Mouse (Mus musculus) heart, postnatal 25 days (tissue): ENCODE data around the gene Ppp1r14a. TPM values are rescaled to one million over a fixed set of nuclear protein-coding genes. Genes with fewer than 3 reads are reported as not detected.

Experiments used
- DNase-seq: peaks from one replicate; pipeline ENCODE4 v3.0.0; 2022; ENCODE audit warnings: low spot score
- intact Hi-C: fragments of 180-260 bp; cut with DNase I; formaldehyde crosslinking; loops from one replicate; pipeline ENCODE4 v1.15.1; 2025
- total RNA-seq, 2 experiments: library from RNA; stranded (reverse); gene quantifications; 2 replicates each; pipeline ENCODE4 v1.2.3; 2021

Ppp1r14a gene
- total RNA-seq, 2 experiments from 2014 or later = 9.6 to 9.9 TPM

- DNase-seq = no peak
- intact Hi-C loops = loop anchor here (2.0 to 5.0 kb wide), 2 partner anchors 117 to 169 kb away; partner anchors contain the start of gene Ryr1
These were observed 6.9 kb downstream of the Ppp1r14a start for GRCm38 (mm10) chr7:29295861-29296647.

- intact Hi-C loops = loop anchor here (1.0 to 5.0 kb wide), 3 partner anchors 50 to 170 kb away; partner anchors contain the start of gene Ryr1
These were observed 7.9 kb downstream of the Ppp1r14a start for GRCm38 (mm10) chr7:29296998-29297397.

GRCm38 (mm10) chr7:29301127-29301566, 12.0 kb downstream of the Ppp1r14a start:
- no peak for DNase-seq
- intact Hi-C loops = loop anchor here (5.0 to 10.0 kb wide), 2 partner anchors 221 to 316 kb away; partner anchors contain the start of genes Eif3k and Map4k1

More at GRCm38 (mm10) chr7:29296998-29297397, 7.9 kb downstream of the Ppp1r14a start:
- no peak for DNase-seq

- intact Hi-C loops = loop anchor here (5.0 to 10.0 kb wide), 2 partner anchors 220 to 318 kb away; partner anchors contain the start of genes Eif3k and Map4k1
These were observed 13.5 kb downstream of the Ppp1r14a start for GRCm38 (mm10) chr7:29302641-29303040.

GRCm38 (mm10) chr7:29303738-29304462, 14.8 kb downstream of the Ppp1r14a start, which contains the start of gene Dpf1:
Gene Dpf1, plus strand, starts transcription at chr7:29303951.
- DNase-seq = peak; percentile 52

More at GRCm38 (mm10) chr7:29302641-29303040, 13.5 kb downstream of the Ppp1r14a start:
- no peak for DNase-seq

GRCm38 (mm10) chr7:29304463-29305262, 15.6 kb downstream of the Ppp1r14a start:
- intact Hi-C loops = loop anchor here (5.0 to 10.0 kb wide), 2 partner anchors 218 to 320 kb away; partner anchors contain the start of genes Eif3k and Map4k1
- DNase-seq = no peak

More at GRCm38 (mm10) chr7:29303738-29304462, 14.8 kb downstream of the Ppp1r14a start, which contains the start of gene Dpf1:
- intact Hi-C loops = loop anchor here (5.0 to 10.0 kb wide), 2 partner anchors 218 to 319 kb away; partner anchors contain the start of genes Eif3k and Map4k1

- intact Hi-C loops = loop anchor here (10.0 kb wide), 1 partner anchor 321 kb away; the partner anchor contains the start of genes Eif3k and Map4k1
- DNase-seq = no peak
These were observed 16.3 kb downstream of the Ppp1r14a start for GRCm38 (mm10) chr7:29305263-29305988.

GRCm38 (mm10) chr7:29306108-29306507, 17.0 kb downstream of the Ppp1r14a start:
- intact Hi-C loops = loop anchor here (10.0 kb wide), 1 partner anchor 321 kb away; the partner anchor contains the start of genes Eif3k and Map4k1
- no peak for DNase-seq

- no peak for DNase-seq
- intact Hi-C loops = loop anchor here (10.0 kb wide), 1 partner anchor 322 kb away; the partner anchor contains the start of genes Eif3k and Map4k1
These were observed 17.5 kb downstream of the Ppp1r14a start for GRCm38 (mm10) chr7:29306619-29307018.

GRCm38 (mm10) chr7:29307350-29308104, 18.4 kb downstream of the Ppp1r14a start:
- intact Hi-C loops = loop anchor here (10.0 kb wide), 1 partner anchor 323 kb away; the partner anchor contains the start of genes Eif3k and Map4k1

GRCm38 (mm10) chr7:29309221-29309721, 20.2 kb downstream of the Ppp1r14a start:
- no peak for DNase-seq
- intact Hi-C loops = loop anchor here (10.0 kb wide), 1 partner anchor 324 kb away; the partner anchor contains the start of genes Eif3k and Map4k1

More at GRCm38 (mm10) chr7:29307350-29308104, 18.4 kb downstream of the Ppp1r14a start:
- DNase-seq = peak; percentile 81

- DNase-seq = no peak
- intact Hi-C loops = loop anchor here (10.0 kb wide), 1 partner anchor 325 kb away; the partner anchor contains the start of genes Eif3k and Map4k1
These were observed 20.6 kb downstream of the Ppp1r14a start for GRCm38 (mm10) chr7:29309749-29310148.

GRCm38 (mm10) chr7:29313051-29313450, 23.9 kb downstream of the Ppp1r14a start:
- intact Hi-C loops = no loop called here
- no peak for DNase-seq

GRCm38 (mm10) chr7:29313572-29314261, 24.6 kb downstream of the Ppp1r14a start:
- no peak for DNase-seq
- intact Hi-C loops = no loop called here

- no peak for DNase-seq
- intact Hi-C loops = loop anchor here (5.0 kb wide), 1 partner anchor 207 kb away; no protein-coding TSS in a partner anchor
These were observed 25.9 kb downstream of the Ppp1r14a start for GRCm38 (mm10) chr7:29314844-29315628.
